Mouse (Mus musculus) retina, adult 2 months (tissue): ENCODE data around the gene Enthd1.

ENCODE experiments used
- DNase-seq: peaks from one replicate; pipeline ENCODE4 v3.0.0-alpha.2; 2012; ENCODE audit warnings: low read depth, low spot score

Gene Enthd1

GRCm38 (mm10) chr15:80485601-80486000 is 79.4 kb downstream of the Enthd1 start:
- DNase-seq = no peak

GRCm38 (mm10) chr15:80483041-80483705 is 81.8 kb downstream of the Enthd1 start:
- DNase-seq = no peak

GRCm38 (mm10) chr15:80482348-80482747 is 82.6 kb downstream of the Enthd1 start:
- no peak for DNase-seq

GRCm38 (mm10) chr15:80474429-80475002 is 90.4 kb downstream of the Enthd1 start:
- no peak for DNase-seq

DNA sequence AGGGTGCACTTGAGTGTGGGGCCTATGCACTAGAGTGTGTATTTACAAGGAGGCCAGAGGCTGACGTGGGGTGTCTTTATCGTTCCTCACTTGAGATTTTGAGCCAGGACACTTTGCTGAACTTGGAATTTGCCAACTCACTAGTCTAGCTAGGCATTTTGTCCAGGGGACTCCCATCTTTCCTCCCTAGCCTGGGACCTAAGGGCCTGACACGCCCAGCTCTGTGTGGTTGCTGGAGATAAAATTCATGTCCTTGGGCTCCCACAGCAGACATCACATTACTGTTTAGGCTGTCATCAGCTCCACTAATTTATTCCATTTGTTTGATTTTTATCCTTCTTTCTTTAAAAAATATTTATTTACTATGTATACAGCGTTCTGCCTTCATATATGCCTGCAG is 97.1 kb downstream of the Enthd1 start:
- no peak for DNase-seq

DNA sequence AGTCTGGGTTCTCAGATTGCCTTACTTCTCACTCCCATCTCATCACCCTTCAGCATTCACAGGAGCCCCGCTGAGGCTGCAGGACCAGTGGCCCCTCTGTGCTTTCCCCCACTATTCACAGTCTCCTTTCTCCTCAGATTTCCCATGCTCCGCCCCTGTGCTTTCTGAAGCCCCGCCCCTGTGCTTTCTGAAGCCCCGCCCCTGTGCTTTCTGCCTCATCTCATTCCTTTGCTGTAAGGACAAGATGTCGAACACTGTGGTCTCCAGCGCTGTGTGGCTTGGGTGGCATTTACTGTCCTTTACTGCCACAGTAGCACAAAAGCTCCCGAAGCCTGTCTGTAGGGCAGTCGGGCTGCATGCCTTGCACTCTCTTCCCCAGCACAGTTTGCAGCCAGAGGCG is 102.8 kb downstream of the Enthd1 start:
- no peak for DNase-seq

DNA sequence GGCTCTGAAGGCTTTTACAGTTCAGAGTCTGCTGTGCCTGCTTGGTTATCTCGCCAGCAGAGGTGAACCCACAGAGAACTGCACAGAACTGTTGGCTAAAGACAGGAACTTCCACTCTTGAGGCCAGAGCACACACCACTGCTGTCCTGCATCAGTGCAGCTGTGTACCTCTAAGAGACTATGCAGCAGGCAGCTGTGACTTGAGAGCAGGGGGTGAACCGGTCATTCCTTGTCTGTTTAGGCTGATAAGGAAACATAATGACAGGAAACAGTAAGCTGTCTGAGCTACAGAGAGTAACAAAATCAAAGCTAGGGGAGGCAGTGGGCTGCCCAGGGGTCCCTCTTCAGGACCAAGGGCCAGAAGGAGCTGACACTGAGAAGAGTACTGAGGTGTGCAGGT is 103.5 kb downstream of the Enthd1 start:
- DNase-seq = no peak

GRCm38 (mm10) chr15:80460011-80460410 is 104.9 kb downstream of the Enthd1 start:
- DNase-seq = no peak

DNA sequence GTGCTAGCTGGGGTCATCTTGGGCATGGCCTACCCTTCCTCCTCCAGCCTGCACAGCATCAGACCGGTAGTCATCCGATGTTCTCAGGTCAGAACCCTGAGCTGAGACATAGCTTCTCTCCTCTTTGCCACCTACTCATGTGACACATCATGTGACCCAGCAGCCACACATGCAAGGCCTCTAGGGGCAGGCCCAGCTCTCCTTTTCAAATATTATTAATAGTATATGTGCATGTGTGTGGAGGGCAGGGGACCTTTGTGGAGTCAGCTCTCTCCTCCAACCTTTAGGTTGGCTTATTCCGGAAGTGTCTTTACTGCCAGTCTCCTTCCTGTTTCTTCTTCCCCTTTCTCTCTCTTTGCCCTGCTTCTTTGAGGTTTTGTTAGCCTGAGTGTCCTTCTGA is 107.0 kb downstream of the Enthd1 start:
- DNase-seq = no peak

DNA sequence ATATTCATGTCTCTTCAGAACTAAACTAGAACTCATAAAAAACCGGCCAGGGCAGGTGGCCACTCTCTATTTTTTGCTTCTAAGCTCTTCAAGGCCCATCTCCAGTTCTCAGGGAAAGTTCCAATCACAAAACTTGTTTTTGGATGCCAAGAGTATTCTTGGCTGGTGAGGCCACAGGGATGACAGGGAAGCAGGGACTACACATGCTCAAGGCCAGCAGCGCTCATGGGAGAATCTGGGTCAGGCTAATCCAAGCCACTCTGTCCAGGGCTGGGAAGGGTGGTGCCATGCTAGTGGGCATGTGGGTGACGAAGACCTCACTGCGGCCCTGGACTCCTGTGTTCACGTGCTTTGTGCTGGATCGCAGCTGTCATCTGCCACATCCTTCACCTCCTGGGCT is 110.5 kb downstream of the Enthd1 start:
- no peak for DNase-seq

DNA sequence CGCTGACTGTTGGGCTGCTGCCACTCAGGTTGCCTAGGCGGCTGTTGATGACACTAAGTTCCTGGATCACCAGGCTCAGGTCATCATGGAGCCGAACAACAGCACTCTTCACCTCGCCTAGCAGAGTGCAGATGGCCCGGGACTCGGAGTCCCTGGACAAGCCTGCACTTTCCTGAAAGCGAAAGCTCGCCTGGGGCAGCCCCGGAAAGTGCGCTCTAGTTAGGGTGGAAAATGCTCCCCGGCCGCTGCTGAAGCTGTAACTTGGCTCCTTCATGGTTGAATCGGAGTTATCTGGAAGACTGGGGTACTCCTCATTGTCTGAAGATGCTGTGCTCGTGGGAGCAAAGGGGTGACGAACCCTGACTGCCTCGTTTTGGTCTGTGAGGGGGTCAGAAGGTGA is 112.5 kb downstream of the Enthd1 start:
- no peak for DNase-seq

GRCm38 (mm10) chr15:80445956-80446687 is 118.8 kb downstream of the Enthd1 start:
- no peak for DNase-seq

DNA sequence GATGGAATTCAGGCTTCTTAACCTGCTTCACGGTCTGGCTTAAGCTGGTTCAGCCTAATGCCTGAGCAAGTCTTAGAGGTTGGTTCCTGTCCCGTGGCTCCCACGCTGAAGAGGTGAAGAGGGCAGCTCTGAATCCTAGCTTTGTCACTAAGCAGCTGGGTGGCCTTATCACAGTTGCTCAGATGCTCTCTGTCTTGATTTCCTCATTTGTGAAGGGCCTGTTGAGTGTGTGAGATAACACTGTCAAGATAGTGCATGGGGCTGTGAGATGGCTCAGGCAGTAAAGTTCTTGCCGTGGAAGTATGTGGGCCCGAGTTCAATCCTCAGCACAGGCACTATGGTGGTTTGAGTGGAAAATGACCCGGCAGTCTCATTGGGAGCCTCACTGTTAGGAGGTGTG is 124.8 kb downstream of the Enthd1 start:
- DNase-seq = no peak

DNA sequence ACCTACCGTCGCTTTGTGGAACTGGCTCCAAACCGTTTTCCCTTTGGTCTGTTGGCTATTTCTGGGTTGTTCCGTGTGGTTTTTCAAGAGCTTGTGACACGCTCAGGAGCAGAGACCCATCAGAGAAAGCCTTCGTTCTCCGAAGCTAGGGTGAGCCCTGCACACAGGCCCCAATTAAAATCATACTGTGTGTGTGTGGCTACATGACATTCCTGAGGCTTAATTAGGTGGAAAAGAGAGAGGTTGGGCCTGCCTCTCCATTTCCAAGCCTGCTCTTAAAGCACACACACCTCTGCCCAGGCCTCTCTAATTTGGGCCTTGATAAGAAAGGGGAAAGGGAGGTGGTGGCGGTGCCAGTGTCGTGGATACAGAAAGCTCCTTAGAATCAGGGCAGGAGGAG is 126.5 kb downstream of the Enthd1 start:
- no peak for DNase-seq

DNA sequence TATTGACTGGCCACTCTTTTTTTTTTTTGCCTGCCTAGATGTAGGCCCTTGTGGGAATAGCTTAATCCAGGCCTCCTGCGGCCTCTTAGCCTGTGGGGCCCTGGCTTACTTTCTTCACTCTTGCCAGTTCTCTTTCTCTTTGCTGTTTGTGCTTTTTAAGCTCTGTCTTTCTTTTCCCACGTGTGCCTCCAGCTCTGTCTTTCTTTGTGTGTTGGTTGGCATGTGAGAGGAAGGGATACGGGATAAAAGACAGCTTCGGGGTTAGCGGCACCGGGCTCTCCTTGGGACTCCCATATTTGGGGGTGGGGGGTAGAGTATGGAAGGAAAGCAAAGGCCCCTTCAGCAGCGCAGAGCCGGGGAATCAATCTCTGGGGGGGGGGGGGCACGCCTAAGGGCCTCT is 127.0 kb downstream of the Enthd1 start:
- DNase-seq = no peak

- DNase-seq = no peak
Observed at GRCm38 (mm10) chr15:80436961-80437360, 128.0 kb downstream of the Enthd1 start.

DNA sequence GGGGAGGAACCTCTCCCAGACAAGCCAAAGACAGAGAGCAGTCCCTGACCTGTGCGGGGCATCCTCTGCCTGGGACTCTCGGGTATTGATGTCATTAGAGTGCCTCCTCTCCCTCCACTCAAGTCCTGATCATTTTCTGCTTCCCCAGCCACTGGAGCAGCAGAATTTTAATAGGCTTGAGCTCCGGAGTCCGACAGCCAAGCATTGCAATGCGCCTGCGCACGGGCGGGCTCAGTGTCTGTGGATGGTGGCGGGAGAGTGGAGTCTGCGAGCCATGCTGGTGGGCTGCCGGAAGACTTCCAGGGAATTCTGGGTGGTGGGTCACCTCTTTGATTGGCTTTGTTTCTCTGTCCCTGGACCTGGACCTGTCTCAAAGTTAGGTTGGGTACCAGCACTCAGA is 134.6 kb downstream of the Enthd1 start:
- no peak for DNase-seq

DNA sequence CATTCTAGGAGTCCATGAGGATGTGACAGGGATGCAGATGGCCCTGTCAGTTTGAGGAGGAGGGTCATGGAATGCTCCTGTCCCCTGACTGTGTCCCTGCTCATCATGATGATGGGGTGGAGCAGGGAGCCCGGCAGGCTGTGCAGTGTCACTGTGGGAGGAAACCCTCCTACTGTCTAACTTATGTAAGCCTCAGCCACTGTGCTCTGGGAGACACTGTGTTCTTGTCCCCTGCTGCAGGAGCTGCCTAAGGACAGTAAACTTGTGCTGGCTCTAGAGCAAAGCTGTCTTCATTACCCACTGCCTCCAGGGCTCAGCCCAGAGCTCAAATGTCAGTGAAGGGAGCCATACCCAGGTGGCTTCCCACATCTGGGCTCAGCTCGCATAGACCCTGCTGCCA is 146.8 kb downstream of the Enthd1 start:
- DNase-seq = no peak

- DNase-seq = no peak
Observed at GRCm38 (mm10) chr15:80417066-80417465, 147.9 kb downstream of the Enthd1 start.

GRCm38 (mm10) chr15:80415132-80415531 is 149.8 kb downstream of the Enthd1 start:
- no peak for DNase-seq

GRCm38 (mm10) chr15:80413988-80414721 is 150.8 kb downstream of the Enthd1 start:
- no peak for DNase-seq

DNA sequence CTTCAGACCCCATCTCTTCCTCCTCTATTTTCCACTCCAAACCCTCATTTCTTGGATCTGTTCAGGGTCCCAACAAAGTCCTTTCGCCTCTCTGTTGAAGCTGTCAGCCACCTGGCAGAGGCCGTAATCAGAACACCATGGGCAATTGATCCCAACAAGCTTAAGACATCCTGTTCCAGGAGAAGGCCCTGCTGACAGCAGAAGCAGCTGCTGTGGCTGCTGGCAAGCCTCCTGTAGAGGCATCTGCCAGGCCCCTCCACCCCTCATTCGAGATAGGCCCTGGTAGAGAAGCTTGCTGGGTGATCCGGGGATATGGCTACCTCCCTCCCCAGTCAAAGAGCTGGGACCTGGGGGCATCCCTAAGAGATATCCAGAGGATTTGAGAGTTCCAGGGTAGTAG is 151.9 kb downstream of the Enthd1 start:
- DNase-seq = no peak
